Mouse (Mus musculus) spleen, adult 12 weeks (tissue): ENCODE data around the gene Usp10.

Experiments
- DNase-seq: peaks from one replicate; pipeline ENCODE4 v3.0.0; 2022; ENCODE audit warnings: low spot score

The Usp10 gene

DNA sequence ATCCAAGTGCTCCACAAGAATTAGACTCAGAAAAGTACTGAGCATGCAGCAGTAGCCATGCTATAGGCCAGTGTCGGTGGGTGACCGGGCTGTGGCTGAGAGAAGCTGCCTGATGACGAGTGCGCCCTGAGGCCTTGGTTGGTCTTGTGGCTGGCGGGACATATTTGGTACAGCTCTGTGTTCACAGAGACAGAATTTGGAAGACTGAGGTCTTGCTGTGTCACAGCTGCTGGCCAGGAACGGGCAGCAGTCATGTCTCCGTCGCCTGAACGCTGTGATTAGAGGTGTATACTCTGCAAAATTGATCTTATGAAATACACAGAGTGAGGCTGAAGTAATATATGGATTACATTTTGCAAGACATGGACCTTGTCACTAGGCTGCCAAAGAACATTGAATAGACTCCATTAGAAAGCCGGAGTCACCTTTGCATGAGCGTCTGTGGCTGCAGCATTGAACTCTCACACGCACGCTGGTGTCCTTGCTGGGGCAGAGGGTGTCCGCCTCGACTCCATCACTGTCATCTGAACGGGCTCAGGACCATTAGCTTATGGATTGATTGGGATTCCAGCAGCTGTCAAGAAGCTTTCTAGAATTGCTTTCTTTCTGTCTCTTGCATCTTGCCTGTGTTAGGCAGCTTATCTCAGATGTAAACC, 6.2 kb downstream of the Usp10 start:
- no peak for DNase-seq

DNA sequence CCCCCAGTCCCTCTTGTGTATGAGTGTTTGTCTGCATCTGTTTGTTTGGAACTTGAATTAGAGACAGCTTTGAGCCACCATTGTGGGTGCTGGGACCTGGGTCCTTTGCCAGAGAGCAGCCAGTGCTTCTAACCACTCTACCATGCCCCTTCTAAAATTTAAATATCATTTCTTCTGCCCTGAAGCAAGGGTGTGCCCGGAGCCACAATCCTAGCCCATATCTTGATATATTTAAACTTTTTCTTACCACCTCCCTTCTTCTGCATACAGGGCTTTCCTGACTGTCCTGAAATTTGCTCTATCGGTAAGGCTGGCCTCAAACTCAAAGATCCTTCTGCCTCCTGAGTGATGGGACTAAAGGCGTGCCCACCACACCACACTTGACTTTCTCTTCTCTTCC, 7.3 kb downstream of the Usp10 start:
- DNase-seq, result no peak

DNA sequence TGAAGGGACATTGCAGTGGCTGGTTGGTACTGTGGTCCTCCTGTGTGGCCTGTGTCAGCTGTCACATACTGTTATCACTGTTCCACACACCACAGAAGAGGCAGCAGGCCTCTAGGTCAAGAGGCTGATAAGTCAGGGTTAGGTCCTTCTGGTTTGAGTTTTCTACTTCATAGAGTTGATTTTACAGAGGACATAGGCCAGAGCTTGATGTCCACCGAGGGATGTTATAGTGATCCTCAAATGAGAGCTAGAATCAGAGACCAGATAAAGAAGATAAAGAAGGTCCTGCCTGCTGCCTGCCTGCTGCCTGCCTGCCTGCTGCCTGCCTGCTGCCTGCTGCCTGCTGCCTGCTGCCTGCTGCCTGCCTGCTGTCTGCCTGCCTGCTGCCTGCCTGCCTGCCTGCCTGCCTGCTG, 8.0 kb downstream of the Usp10 start:
- peak; percentile 55 for DNase-seq

DNA sequence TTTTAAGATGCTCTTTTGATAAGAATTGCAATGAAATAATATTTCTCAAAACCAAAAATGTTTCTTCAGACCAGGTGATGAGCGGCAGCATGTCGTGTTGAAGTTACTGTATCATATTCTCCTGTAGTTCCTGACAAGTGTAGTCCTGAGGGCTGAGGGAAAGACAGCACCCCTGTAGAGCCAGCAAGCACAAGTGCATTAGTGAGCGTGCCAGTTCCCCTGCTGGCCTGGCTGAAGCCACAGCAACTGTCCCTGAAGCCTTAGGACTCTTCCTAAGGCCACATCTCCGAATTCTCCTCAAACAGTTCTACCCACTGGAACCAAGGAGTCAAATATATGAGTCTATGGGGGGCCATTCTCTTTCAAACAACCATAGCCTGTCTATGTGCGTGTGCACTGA, 13.1 kb downstream of the Usp10 start:
- DNase-seq, result no peak

DNA sequence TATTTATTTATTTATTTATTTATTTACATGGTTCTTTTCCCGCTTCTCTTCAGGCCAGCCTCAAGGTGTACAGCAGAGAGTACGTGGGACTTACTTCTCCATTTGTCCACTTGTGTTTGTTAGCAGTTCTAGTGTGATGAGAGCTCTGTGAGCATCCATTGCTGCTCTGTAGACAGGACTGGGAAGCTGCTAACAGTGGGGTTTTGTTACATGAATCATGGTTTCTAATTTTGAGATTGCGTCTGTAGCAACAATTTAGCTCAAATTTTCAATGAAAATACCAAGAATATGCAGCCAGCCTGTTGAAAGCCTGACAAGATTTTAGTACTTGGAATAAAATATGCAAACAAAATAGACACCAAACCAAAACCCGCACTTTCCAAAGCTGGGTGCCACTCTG, 15.3 kb downstream of the Usp10 start:
- no peak for DNase-seq

DNA sequence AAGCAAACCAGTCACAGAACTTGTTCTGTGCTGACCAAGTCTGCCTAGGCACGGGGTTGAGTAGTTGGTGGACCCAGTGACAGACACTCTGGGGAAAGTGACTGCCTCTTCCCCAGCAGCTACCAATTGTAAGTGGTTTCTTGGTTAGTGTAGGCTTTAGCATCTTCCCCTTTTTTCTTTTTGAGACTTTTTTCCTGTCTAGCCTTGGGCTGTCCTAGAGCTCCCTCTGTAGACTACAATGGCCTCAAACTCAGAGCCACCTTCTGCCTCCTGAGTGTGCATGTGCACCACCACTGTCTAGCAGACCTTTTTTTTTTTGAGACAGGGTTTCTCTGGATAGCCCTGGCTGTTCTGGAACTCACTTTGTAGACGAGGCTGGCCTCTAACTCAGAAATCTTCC, 16.3 kb downstream of the Usp10 start:
- DNase-seq, result peak; percentile 30

DNA sequence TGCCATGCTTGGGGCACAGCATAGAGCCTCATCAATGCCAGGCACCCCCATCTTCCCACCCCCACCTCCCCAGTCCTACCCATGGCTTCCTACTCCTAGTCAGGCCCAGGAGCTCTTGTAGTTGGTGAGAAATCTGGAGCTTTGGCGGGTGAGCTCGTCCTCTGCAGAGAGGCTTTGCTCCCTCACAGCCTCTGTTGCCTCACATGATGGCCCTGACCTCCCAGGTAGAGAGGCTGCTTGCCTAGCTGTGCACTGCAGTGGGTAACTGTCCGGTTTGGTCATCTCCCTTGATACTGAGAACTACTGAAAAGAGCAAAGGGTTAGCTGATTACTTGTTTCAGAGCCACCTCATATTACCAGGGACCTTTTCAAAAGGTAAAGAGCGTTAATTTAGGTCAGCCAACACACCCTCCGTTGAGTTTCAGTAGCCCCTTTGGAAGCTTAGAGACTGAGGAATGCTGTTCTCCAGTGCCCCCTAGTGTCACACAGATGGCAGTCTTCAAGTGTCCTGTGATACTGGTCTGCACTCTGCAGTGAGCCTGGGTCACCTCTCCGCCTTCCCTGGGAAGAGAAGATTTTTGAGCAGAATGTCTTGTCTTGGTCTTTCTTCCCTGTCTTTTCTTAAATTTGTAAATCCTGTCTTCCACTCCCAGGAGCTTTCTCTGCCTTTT, 17.4 kb downstream of the Usp10 start:
- no peak for DNase-seq

DNA sequence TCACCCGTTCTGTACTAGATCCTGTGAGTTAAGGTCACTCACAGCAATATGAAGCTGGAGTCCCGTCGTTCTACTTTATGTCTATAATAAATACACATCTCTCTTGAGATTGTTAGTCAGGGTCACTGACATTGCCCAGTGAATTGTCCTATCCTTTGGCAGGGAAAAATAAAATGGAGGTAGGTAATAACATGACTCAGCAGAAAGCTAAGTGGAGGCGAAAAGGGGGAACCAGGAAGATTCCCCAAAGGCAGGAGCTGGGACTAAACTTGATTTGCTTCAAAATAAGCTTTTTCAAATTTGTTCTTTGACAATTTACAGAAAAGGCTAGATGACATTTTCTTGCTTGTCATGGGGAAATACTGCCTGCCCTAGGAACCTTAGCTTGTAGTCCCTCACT, 21.2 kb downstream of the Usp10 start:
- no peak for DNase-seq

DNA sequence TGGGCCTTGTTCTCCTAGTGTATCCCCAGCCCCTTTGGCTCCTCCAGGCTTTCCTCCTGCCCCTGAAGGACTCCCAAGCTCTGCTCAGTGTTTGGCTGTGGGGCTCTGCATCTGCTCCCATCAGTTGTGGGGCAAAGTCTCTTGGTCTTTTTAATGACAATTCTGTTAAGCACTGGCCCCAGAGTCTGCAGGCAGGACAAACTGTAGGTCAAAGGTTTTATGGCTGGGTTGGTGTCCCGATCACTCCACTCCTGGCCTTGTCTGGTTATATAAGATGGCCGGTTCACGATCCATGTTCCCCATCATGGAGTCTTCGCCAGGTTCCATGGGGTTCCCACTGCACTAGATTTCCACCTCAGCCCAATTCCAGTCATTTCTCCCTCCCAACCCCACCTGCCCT, 23.5 kb downstream of the Usp10 start:
- no peak for DNase-seq

DNA sequence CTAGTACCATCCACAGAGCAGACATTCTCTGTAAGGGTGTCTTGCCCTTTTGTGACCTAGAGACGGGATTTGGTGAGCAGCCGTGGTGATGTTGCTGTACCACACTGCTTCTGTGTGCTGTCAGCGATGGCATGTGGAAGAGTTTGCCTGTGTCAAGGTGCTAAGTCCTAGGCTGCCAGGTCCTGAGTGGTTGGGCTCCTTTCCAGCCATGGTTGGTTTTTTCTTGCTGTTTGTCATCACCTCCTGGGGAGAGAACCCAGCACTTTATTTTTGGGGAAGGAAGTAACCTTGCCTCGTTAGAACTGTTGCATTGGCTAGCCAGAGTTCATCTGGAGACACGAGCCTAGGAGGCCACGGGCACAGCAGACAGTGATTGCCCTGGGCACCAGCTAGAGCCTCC, 25.4 kb downstream of the Usp10 start:
- no peak for DNase-seq

DNA sequence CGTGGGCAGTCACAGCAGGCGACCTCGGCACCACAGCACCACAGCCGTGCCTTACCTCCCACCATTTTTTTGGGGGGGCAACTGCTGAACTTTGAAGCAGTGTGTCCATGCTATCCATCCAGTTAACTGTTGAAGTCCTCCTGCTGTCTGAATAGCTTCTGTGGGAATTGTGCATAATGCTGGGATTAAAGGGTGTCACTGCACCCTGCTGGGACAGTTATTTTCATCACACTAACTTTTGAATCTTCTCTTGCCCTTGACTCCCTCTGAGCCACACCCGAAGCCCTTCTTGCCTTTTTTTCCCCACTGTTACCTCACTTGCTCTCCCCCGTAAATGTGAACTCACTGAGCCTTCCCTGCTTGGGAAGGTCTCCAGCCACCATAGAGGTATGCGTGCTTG, 28.3 kb downstream of the Usp10 start:
- no peak for DNase-seq

DNA sequence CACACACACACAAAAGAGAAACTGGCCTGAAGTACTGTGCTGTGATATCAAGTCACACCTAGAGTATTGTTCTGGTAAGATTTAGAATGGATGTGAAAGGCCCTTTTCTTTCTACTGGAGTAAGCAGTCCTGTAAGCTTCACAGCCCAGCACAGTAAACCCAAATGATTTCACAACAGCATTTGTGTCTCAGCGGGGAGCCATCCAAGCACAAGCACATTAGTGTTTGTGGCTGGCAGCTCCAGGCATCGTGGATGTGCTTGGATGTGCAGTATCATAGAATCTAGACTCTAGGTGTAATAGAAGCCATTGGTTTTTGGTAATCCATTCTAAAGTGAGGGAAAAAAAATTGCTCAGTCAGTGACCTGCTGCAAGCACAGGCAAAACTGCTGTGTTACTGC, 29.2 kb downstream of the Usp10 start:
- no peak for DNase-seq

DNA sequence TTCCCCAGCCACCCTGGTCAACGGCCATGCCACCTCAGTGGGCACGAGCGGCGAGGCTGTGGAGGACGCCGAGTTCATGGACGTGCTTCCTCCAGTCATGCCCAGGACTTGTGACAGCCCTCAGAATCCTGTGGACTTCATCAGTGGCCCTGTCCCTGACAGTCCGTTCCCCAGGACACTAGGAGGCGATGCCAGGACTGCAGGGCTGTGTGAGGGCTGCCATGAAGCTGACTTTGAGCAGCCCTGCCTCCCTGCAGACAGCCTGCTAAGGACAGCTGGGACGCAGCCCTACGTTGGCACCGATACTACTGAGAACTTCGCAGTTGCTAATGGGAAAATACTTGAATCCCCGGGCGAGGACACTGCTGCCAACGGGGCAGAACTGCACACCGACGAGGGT, 31.3 kb downstream of the Usp10 start:
- DNase-seq, result no peak

DNA sequence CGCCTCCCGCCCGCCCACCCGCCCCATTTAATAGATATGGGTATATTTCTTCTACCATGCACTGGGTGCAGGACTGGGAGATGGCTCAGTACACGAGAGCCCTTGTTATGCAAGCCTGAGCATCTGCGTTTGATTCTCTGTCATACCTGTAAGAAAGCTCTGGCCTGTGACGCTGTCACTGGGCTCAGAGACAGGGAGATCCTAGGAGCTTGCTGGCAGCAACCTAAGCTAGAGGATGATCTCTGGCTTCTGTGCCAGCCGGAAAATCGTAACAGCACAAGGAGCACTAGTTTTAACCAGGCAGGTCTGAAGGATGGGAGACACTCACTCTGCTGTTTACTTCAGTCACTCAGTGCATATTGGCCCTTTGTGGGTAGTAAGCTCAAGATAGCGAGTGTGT, 33.5 kb downstream of the Usp10 start:
- DNase-seq, result no peak

DNA sequence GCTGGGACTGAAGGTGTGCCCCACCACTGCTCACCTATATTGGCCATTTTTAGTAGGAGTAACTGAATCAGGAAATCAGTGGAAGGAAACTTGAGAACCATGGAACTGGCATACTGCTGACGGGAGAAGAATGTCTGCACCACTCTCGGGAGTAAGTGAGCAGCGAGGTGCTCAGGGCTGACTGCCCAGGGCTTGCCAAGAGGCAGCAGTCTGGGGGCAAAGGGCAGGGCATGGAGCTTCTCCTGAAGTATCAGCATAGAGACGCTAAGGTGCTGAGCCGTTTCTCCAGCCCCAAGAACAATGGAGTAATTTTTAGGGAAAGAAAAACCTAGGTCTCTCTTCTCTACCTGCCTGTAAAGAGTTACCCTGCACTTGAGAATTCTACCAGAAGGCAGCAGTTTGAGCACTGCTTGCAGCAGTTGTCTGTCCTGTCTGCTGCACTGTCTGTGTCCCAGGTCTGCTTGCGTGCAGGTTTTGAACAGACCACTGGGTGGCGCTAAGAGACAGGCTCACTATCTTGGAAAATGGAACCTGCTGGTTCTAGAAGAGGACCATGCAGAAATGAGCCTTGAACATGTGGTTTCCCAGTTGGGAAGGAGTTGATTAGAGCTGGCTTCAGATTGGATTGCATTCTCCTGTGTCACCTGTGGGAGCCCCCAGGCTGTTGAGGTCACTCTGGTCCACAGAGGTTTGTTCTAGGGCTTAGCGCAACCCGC, 34.1 kb downstream of the Usp10 start:
- peak; percentile 53 for DNase-seq

DNA sequence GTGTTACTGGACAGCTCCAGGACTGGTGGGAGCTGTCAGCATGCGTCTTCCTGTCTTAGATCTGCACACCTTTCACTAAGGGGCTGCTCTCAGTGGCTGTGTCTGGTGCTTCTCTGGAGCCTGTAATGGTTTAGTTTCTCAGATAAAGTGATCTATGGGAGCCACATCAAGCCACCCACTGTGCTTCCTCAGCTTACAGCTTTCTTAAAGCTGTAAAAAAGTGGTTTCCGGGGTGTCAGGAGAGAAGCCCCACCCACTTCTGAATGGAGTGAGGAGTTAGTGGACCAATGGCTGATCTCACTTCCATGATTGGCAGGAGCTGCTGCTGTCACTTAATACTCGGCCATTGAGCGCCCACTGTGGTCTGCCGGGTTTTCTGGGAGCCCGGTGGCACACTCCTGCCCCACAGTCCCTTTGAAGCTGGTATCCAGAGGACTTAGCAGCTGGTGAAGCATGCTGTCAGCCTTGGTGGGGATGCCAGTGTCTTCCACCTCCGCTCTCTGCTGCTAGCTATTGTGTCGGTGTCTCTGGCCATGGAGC, 36.2 kb downstream of the Usp10 start:
- DNase-seq, result no peak

DNA sequence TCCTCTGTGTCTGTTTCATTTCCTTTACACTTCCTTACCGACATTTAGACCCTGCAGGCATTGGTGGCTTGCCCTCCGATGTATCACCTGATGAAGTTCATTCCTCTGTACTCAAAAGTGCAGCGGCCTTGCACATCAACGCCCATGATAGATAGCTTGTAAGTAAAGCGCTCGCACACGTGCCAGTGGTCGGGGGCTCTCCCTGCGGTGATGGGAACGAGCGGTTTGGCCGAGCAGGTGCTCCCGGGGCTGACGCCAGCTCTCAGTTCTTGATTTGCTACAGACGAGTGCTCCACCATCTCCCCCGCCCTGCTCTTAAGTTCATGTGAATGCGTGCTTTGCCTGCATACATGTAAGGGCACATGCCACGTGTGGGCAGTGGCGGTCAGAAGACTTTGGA, 37.5 kb downstream of the Usp10 start:
- DNase-seq, result no peak

DNA sequence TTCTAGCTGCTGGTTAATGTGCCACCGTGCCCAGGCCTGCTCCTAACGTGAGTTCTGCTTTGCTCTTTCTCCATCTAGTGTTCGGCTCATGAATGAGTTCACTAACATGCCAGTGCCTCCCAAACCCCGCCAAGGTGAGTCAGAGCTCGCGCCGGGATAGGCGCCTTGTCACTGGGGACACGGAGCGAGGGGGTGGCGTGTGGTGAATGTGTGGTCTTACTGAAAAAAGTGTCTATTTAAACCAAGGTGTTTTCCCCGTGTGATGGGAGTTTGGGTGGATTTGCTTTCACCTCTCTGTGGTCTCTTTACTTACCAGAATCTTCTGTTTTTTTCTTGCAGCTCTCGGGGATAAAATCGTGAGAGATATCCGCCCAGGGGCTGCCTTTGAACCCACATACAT, 38.2 kb downstream of the Usp10 start:
- DNase-seq, result no peak

DNA sequence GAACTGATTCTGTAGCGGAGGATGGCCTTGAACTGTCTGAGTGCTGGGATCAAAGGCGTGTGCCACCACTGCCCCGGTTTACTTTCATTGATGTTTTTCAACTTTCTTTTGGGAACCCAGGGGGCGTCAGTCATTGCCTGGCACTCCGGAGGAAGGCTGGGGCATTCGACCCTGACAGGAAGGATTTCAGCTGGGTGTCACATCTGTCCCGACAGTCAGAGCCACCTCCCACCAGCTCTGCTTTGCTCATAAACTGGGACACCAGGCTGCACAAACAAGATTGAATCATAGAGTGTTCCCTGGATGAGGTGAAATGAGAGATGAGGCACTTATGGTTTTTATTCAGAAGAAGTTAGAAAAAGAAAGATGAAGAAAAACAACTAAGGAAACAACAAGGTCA, 42.1 kb downstream of the Usp10 start:
- no peak for DNase-seq

DNA sequence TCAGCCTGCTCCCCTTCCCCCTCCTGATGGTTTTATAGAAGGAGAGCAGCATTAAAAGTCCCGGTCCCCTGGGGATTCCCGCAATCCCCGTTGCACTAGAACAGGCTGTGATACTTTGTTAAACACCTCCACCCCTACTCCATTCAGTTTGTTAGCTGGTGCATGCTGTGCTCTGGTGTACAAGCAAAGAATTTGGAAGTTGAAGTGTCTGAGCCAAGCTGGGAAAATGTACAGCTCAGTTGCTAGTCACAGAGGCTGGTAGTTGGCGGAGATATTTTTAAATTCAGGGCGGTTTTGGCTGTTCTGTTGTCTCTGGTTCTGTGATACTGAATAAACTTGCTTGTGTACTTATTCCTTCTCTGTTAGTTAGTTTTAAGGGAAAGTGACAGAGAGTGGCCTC, 42.6 kb downstream of the Usp10 start:
- no peak for DNase-seq

DNA sequence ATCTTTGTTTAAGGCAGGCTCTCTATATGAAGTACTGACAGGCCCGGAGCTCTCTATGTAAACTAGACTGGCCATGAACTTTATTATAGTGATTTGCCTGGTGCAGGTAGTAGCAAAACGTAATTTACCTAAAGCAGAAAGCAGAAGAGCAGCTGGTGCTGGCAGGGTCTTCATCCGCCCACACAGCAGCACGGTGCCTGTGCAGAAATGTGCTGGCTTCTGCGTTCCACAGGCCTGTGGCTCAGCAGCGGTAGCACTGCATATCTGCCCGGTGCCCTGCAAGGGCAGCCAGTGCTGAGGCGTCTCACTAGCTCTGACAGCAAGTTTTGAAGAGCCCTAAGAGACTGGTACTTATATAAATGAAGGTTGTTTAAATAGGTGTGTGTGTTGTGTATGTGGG, 45.2 kb downstream of the Usp10 start:
- no peak for DNase-seq

DNA sequence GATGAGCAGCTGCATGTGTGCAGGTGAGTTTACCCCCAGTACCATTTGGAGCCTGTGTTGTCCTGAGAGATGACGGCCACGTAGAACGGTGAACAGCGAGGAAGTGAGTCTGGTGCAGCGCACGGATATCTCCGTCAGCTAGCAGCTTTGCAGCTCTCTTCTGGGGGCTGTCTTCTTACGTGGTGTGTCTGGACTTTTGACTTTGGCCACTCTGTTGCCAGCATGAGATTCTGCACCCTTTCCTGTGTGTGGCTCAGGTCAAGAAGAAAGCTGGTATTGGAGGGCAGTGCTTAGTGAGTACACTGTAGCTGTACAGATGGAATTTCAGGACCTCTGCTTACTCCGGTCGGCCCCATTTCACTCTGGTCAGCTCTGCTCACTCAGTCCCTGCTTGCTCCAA, 47.9 kb downstream of the Usp10 start:
- DNase-seq, result no peak

DNA sequence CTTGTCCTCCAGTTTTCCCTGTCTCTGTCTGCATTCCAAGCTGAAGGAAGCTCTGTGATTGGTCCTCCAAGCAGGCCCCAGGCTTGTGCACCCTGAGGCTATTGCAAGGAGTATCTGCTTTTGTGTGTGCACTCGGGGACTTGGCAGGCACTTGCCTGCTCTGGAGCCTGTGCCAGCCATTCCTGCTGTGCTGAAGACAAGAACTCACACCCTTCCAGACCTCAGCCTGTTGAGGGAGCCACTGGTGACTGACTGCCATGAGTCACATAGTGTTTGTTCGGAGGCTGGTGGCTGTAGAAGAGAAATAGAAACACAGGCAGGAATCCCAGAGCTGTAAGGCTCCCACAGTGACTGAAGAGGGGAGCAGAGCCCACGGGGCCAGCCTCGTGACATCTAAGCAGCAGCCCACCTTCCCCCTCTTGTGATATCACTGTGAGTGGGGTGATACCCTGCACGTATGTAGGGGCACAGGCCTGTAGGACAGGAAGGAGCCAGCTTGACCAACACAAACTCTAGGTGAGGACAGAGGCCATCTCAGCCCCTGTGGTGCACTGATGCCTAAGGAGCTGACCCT, 50.5 kb downstream of the Usp10 start:
- no peak for DNase-seq
